In genomic region chr6:83478217-83478616, GRCm38 (mm10) we compare ENCODE assay signal across 21 mouse cellular contexts. TPM values are rescaled to one million over a fixed set of nuclear protein-coding genes. Genes with fewer than 3 reads are reported as not detected.
DNase-seq lines count a peak whose midpoint lies in the region; TF ChIP-seq lines count a peak whose summit lies in the region.
"Had no signal": no experiment of that assay in that cellular context is flagged by ENCODE, and none has a peak within 500 bp of the region (broad histone marks: within the 10 kb centered on the region; RNA-seq: fewer than 3 reads in every experiment).

No protein-coding gene starts in this region.

- WGBS in cerebellum, adult 2 months: 60% methylated on average over 4 of the region's 4 CpGs

- H3K27ac ChIP-seq in cerebellum, adult 2 months (ENCODE audit: insufficient read depth, low read length): no peak overlapping the region
- no peak overlapping the region for H3K27ac ChIP-seq in left cerebral cortex, adult 2 months
- H3K27ac ChIP-seq: heart, embryonic 15.5 days; hindbrain, embryonic 14.5 days; liver, embryonic 15.5 days had no signal

- H3K27me3 ChIP-seq in cerebellum, adult 2 months (ENCODE audit: control insufficient read depth, insufficient read depth, low read length): no peaks in the 10 kb centered on the region
- H3K27me3 ChIP-seq: heart, embryonic 15.5 days had no signal

- TF ChIP-seq POLR2A in cerebellum, adult 2 months (IDR thresholded peaks at IDR 0.05; ENCODE audit: borderline replicate concordance, insufficient read depth, low read length): no peak

- DNase-seq in cerebellum, adult 2 months: no peak
- DNase-seq in cerebellum, postnatal 25 days: no peak
- DNase-seq in left cerebral cortex, adult 2 months (ENCODE audit: extremely low spot score in 1 of 2, low spot score in 2 of 2): no peak
- no peak for DNase-seq in left cerebral cortex, postnatal 10 days (ENCODE audit: extremely low spot score in 1 of 2, low spot score in 2 of 2)
- DNase-seq in thymus, postnatal 0 days (ENCODE audit: low spot score): peak; percentile 21
- no peak for DNase-seq in thymus, postnatal 36 days
- DNase-seq in right cerebral cortex, postnatal 4 days: no peak
- DNase-seq in right cerebral cortex, adult 2 months (ENCODE audit: low spot score in 2 of 2): no peak
- DNase-seq: cerebellum, adult 18-20 months; kidney, adult 9 months; right cerebral cortex, postnatal 25 days; thymus, postnatal 4 days had no signal

- intact Hi-C loops in left cerebral cortex, adult 2 months (cut with DNase I): no loop called here
- intact Hi-C loops in left cerebral cortex, postnatal 10 days (cut with DNase I): no loop called here

- peaks cover 3% of the 10 kb centered on the region; the same call in 1 of the 2 replicates for H3K4me1 ChIP-seq in cerebellum, adult 2 months (ENCODE audit: control insufficient read depth, insufficient read depth, low read length)

- H3K4me3 ChIP-seq in cerebellum, adult 2 months (replicated peaks; ENCODE audit: insufficient read depth, low read depth, low read length): no peak overlapping the region
- no peak overlapping the region for H3K4me3 ChIP-seq in left cerebral cortex, adult 2 months
- H3K4me3 ChIP-seq: erythroblast, embryonic 14.5 days; heart, embryonic 15.5 days; liver, embryonic 15.5 days had no signal

- TF ChIP-seq CTCF in cerebellum, adult 2 months (IDR thresholded peaks at IDR 0.05; ENCODE audit: borderline replicate concordance, insufficient read depth, low read depth, low read length): peak; percentile 7; the same call in 1 of the 2 replicates
- peak; percentile 31 for TF ChIP-seq CTCF in left cerebral cortex, adult 2 months (IDR thresholded peaks at IDR 0.05)

RNA-seq across cellular contexts. Expression of gene Tet3, which starts 19.3 kb away (rescaled TPM):
- polyA plus RNA-seq in cerebellum, adult 2 months (2012; rRNA removed): 22.5 and 24.7 TPM in 2 replicates
- total RNA-seq in left cerebral cortex, adult 2 months (2021): 10 to 100 TPM; 74.6 to 90.0 TPM
- total RNA-seq in left cerebral cortex, postnatal 10 days (2021): 100 to 1,000 TPM; 105 to 114 TPM
- 19.7 and 24.1 TPM in 2 replicates for polyA plus RNA-seq in thymus, postnatal 0 days (2015; fragmentation: Nextera tagmentation; extraction: Ambion mirVana)

RNA-seq across cellular contexts. Expression of gene Dguok, which starts 28.6 kb away (rescaled TPM):
- 97.3 and 108 TPM in 2 replicates for polyA plus RNA-seq in cerebellum, adult 2 months (2012; rRNA removed)
- 10 to 100 TPM; 25.2 to 31.0 TPM for total RNA-seq in left cerebral cortex, adult 2 months (2021)
- total RNA-seq in left cerebral cortex, postnatal 10 days (2021): 10 to 100 TPM; 26.5 to 27.6 TPM
- polyA plus RNA-seq in thymus, postnatal 0 days (2015; fragmentation: Nextera tagmentation; extraction: Ambion mirVana): 71.6 and 81.6 TPM in 2 replicates

RNA-seq across cellular contexts. Expression of gene Actg2, which starts 57.8 kb away (rescaled TPM):
- 0.76 and 0.97 TPM in 2 replicates for polyA plus RNA-seq in cerebellum, adult 2 months (2012; rRNA removed)
- not detected for total RNA-seq in left cerebral cortex, adult 2 months (2021)
- 1 to 10 TPM in 1 of 2 experiments, under 1 TPM in 1; 0.87 to 1.0 TPM for total RNA-seq in left cerebral cortex, postnatal 10 days (2021)
- polyA plus RNA-seq in thymus, postnatal 0 days (2015; fragmentation: Nextera tagmentation; extraction: Ambion mirVana): 1.6 and 2.1 TPM in 2 replicates
- total RNA-seq: layer of hippocampus, adult 8-10 months; left cerebral cortex, postnatal 25 days; megakaryocyte progenitor cell, adult 5-6 weeks; monocyte, adult 5-6 weeks; neutrophil, adult 5-6 weeks had no signal
- polyA plus RNA-seq: erythroblast, embryonic 14.5 days had no signal
